Mouse (Mus musculus) kidney, adult 2 months (tissue): ENCODE data around the gene Gdf11. TPM values are rescaled to one million over a fixed set of nuclear protein-coding genes. Genes with fewer than 3 reads are reported as not detected.

Source experiments
- DNase-seq: peaks from one replicate; pipeline ENCODE4 v3.0.0; 2021
- H3K27ac ChIP-seq: fragments of 200-500 bp; 2 replicates; pipeline ENCODE4 v1.5.1; 2012; ENCODE audit warnings: low read depth, low read length, control low read depth, inconsistent platforms; ENCODE audit not compliant: insufficient read depth
- H3K27me3 ChIP-seq: fragments of 200-500 bp; replicated peaks from 2 replicates; pipeline ENCODE4 v1.6.1; 2012; ENCODE audit warnings: mild to moderate bottlenecking, moderate library complexity, low read length, inconsistent platforms; ENCODE audit not compliant: control insufficient read depth, insufficient read depth
- H3K36me3 ChIP-seq: fragments of 200-500 bp; 2 replicates; pipeline ENCODE4 v1.6.1; 2012; ENCODE audit warnings: mild to moderate bottlenecking, moderate library complexity, low read length, inconsistent platforms; ENCODE audit not compliant: control insufficient read depth, insufficient read depth
- H3K4me1 ChIP-seq: fragments of 200-500 bp; 2 replicates; pipeline ENCODE4 v1.6.1; 2011; ENCODE audit warnings: low read length; ENCODE audit not compliant: control insufficient read depth, insufficient read depth
- H3K4me3 ChIP-seq: fragments of 200-500 bp; 2 replicates; pipeline ENCODE4 v1.5.1; 2011; ENCODE audit warnings: mild to moderate bottlenecking, low read depth, low read length, control low read depth; ENCODE audit not compliant: insufficient read depth
- CTCF ChIP-seq: fragments of 200-500 bp; conservative IDR thresholded peaks from 2 replicates; pipeline ENCODE4 v1.5.1; 2011; ENCODE audit warnings: low read depth, mild to moderate bottlenecking, control low read depth, low read length, moderate library complexity, mixed read lengths; ENCODE audit not compliant: insufficient read depth, insufficient read length
- POLR2A ChIP-seq: fragments of 200-500 bp; IDR thresholded peaks from one replicate; pipeline ENCODE4 v1.6.1; 2011; ENCODE audit warnings: low read depth, low read length, control low read depth
- WGBS: fragments of 180-500 bp; shearing (Covaris S2); methylation state at CpG from one replicate; pipeline ENCODE4 v1.1.7; 2018; 5-methylcytosine and 5-hydroxymethylcytosine counted together
- polyA plus RNA-seq: library from polyadenylated mRNA; depleted of rRNA; stranded (reverse); fragments of >200 nt; gene quantifications from 2 replicates; pipeline ENCODE4 v1.2.3, GENCODE M21; 2012; rRNA removed

The Gdf11 gene
- polyA plus RNA-seq = 2.5 and 2.9 TPM in 2 replicates

- Histone ChIP-seq H3K27me3 (no peaks in the 10 kb centered on the region), H3K4me1 (peaks cover 12% of the 10 kb centered on the region; the same call in 1 of the 2 replicates), H3K27ac (no peak within 1 kb of the TSS), H3K4me3 (peak within 1 kb of the TSS; percentile 81), H3K36me3 (no peaks in the 10 kb centered on the region)
- DNase-seq = peak; percentile 52
- no peak for TF ChIP-seq CTCF
- TF ChIP-seq POLR2A = no peak
- WGBS = 1% methylated on average over 71 of the region's 89 CpGs
Measured at GRCm38 (mm10) chr10:128891296-128892094, at the start of gene Gdf11. Gene Gdf11, minus strand, starts transcription at chr10:128891718.

DNA sequence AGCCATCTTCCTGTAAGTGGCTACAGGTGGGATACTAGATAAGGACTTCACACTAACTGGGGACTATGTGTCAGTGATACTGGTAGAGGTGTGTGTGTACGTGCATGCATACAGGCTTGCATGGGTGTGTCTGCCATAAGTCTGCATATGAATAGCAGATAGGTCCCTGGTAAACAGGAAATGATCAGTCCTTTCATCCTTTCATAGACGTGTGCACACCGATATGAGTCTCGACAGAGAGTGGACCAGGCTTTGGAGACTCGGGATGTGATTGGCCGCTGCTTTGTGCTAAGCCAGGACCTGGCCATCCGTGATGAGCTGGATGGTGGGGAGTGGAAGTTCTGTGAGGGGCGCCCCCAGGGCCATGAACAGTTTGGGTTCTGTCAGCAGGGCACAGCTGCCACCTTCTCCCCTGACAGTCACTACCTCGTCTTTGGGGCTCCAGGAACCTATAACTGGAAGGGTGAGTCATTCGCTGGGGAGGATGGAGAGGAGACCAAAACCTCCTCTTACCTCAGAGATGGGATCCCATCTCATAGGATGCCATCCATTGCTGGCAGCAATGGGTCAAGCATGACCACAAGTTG, 49.0 kb upstream of the Gdf11 start:
- H3K27me3 ChIP-seq = no peaks in the 10 kb centered on the region
- H3K36me3 ChIP-seq = no peaks in the 10 kb centered on the region
- H3K4me1 ChIP-seq = peaks cover 9% of the 10 kb centered on the region; the same call in 1 of the 2 replicates
- 89% methylated on average over 10 of the region's 10 CpGs for WGBS
- H3K4me3 ChIP-seq = no peak overlapping the region
- TF ChIP-seq POLR2A (no peak), CTCF (no peak)
- no peak for DNase-seq
- no peak overlapping the region for H3K27ac ChIP-seq

GRCm38 (mm10) chr10:128938974-128939373, 47.5 kb upstream of the Gdf11 start:
- peaks cover 14% of the 10 kb centered on the region for H3K4me1 ChIP-seq
- DNase-seq = peak; percentile 76
- H3K36me3 ChIP-seq = no peaks in the 10 kb centered on the region
- H3K4me3 ChIP-seq = no peak overlapping the region
- no peaks in the 10 kb centered on the region for H3K27me3 ChIP-seq
- 38% methylated on average over 5 of the region's 5 CpGs for WGBS
- H3K27ac ChIP-seq = peak overlapping the region; percentile 26; the same call in 1 of the 2 replicates
- TF ChIP-seq POLR2A (no peak), CTCF (no peak)

- TF ChIP-seq POLR2A (no peak), CTCF (no peak)
- Histone ChIP-seq H3K4me1 (peaks cover 14% of the 10 kb centered on the region), H3K27ac (no peak overlapping the region), H3K27me3 (no peaks in the 10 kb centered on the region), H3K4me3 (no peak overlapping the region), H3K36me3 (no peaks in the 10 kb centered on the region)
- 47% methylated on average over 9 of the region's 9 CpGs for WGBS
- peak; percentile 96 for DNase-seq
Measured at GRCm38 (mm10) chr10:128938457-128938856, 46.9 kb upstream of the Gdf11 start.

DNA sequence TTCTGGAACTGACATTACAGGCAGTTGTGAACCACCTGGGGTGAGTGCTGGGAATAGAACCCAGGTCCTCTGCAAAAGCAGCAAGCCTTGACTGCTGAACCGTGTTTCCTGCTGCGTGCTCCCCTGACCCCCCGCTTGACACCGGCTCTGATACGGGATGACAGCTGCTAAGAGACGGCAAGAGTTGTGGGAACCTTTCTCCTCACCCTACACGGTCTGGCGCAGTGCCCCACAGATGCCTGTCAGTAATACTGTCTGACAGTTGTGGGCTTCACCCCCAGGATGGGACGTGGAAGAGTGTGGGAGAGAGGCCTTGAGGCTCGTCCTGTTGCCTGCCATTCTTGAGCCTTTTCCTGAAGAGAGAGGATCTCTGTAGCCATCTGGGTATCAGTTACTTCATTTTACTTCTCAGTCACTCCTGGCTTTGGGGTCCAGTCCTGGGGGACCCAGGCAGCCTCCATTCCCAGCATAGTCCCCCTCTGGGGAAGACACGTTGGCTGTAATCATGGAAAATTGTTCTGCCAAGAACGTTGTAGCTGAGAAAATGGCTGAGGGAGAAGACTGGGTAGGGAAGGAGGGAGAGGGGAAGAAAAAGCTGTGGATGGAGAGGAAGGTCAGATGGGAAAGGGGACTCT, 46.4 kb upstream of the Gdf11 start:
- Histone ChIP-seq H3K4me1 (peaks cover 14% of the 10 kb centered on the region), H3K27me3 (no peaks in the 10 kb centered on the region), H3K27ac (no peak overlapping the region), H3K4me3 (no peak overlapping the region), H3K36me3 (no peaks in the 10 kb centered on the region)
- no peak for TF ChIP-seq POLR2A
- 70% methylated on average over 12 of the region's 12 CpGs for WGBS
- no peak for DNase-seq

GRCm38 (mm10) chr10:128935826-128936440, 44.4 kb upstream of the Gdf11 start:
- H3K4me1 ChIP-seq = peaks cover 14% of the 10 kb centered on the region
- TF ChIP-seq POLR2A (no peak), CTCF (no peak)
- no peak overlapping the region for H3K4me3 ChIP-seq
- WGBS = 82% methylated on average over 8 of the region's 8 CpGs
- DNase-seq = no peak
- no peaks in the 10 kb centered on the region for H3K36me3 ChIP-seq
- no peak overlapping the region for H3K27ac ChIP-seq
- no peaks in the 10 kb centered on the region for H3K27me3 ChIP-seq
